Mouse (Mus musculus): ENCODE results near the gene Bak1. TPM values are rescaled to one million over a fixed set of nuclear protein-coding genes. Genes with fewer than 3 reads are reported as not detected.

The Bak1 gene
- total and polyA plus RNA-seq, 3 experiments, result 75.4 to 150 TPM; not detected in 1

GRCm38 (mm10) chr17:26997661-26998060 is 31.1 kb downstream of the Bak1 start:
- Histone ChIP-seq H3K9me3 (replicated peaks; ENCODE audit: insufficient read depth, low read length) (no peaks in the 10 kb centered on the region), H3K36me3 (ENCODE audit: control insufficient read depth in 1 of 2, insufficient read depth in 2 of 2, low read length in 2 of 2) (no peaks in the 10 kb centered on the region), H3K9ac (ENCODE audit: control insufficient read depth, low read depth, low read length, poor library complexity, severe bottlenecking) (no peak overlapping the region), H3K4me1 (ENCODE audit: control insufficient read depth in 1 of 2, insufficient read depth in 2 of 2, low read length in 2 of 2) (no peaks in the 10 kb centered on the region; a peak in 1 of 4 replicates), H3K79me2 (ENCODE audit: control insufficient read depth, insufficient read depth, low read length, poor library complexity) (no peaks in the 10 kb centered on the region), H3K27ac (ENCODE audit: control insufficient read depth, low read depth, low read length) (no peak overlapping the region), H3K4me3 (ENCODE audit: control insufficient read depth in 1 of 2, insufficient read depth in 1 of 2, low read depth in 2 of 2, low read length in 2 of 2) (no peak overlapping the region), H3K27me3 (ENCODE audit: control insufficient read depth in 1 of 2, insufficient read depth in 2 of 2, low read length in 2 of 2) (no peaks in the 10 kb centered on the region)
- TF ChIP-seq MAX (IDR thresholded peaks at IDR 0.05; ENCODE audit: low read length) (no peak), HCFC1 (IDR thresholded peaks at IDR 0.05; ENCODE audit: low read depth, low read length) (no peak), MAFK (IDR thresholded peaks at IDR 0.05; ENCODE audit: borderline replicate concordance, low read depth, low read length) (no peak), E2F4 (IDR thresholded peaks at IDR 0.05; ENCODE audit: borderline replicate concordance, low read depth, low read length) (no peak), POLR2AphosphoS5 (IDR thresholded peaks at IDR 0.05; ENCODE audit: borderline replicate concordance, low read depth, low read length) (no peak), MYC (IDR thresholded peaks at IDR 0.05; ENCODE audit: low read depth, low read length) (no peak), CHD1 (IDR thresholded peaks at IDR 0.05; ENCODE audit: low read depth, low read length) (no peak)
- no peak for DNase-seq (ENCODE audit: low read depth, low spot score)

GRCm38 (mm10) chr17:26995562-26995961 is 33.2 kb downstream of the Bak1 start:
- Histone ChIP-seq H3K27ac (ENCODE audit: control insufficient read depth, low read depth, low read length) (no peak overlapping the region), H3K4me1 (ENCODE audit: control insufficient read depth in 1 of 2, insufficient read depth in 2 of 2, low read length in 2 of 2) (no peaks in the 10 kb centered on the region; a peak in 2 of 4 replicates), H3K9ac (ENCODE audit: control insufficient read depth, low read depth, low read length, poor library complexity, severe bottlenecking) (no peak overlapping the region), H3K4me3 (ENCODE audit: control insufficient read depth in 1 of 2, insufficient read depth in 1 of 2, low read depth in 2 of 2, low read length in 2 of 2) (no peak overlapping the region), H3K27me3 (ENCODE audit: control insufficient read depth in 1 of 2, insufficient read depth in 2 of 2, low read length in 2 of 2) (no peaks in the 10 kb centered on the region), H3K79me2 (ENCODE audit: control insufficient read depth, insufficient read depth, low read length, poor library complexity) (no peaks in the 10 kb centered on the region), H3K9me3 (replicated peaks; ENCODE audit: insufficient read depth, low read length) (no peaks in the 10 kb centered on the region), H3K36me3 (ENCODE audit: control insufficient read depth in 1 of 2, insufficient read depth in 2 of 2, low read length in 2 of 2) (no peaks in the 10 kb centered on the region)
- TF ChIP-seq BHLHE40 (IDR thresholded peaks at IDR 0.05; ENCODE audit: borderline replicate concordance, low read depth, low read length), result peak; percentile 38; the same call in 1 of the 2 replicates
- no peak for TF ChIP-seq UBTF (IDR thresholded peaks at IDR 0.05; ENCODE audit: borderline replicate concordance, insufficient read depth, low read depth, low read length)
- no peak for DNase-seq (ENCODE audit: low read depth, low spot score)

GRCm38 (mm10) chr17:26995006-26995405 is 33.8 kb downstream of the Bak1 start:
- no peak for DNase-seq (ENCODE audit: low read depth, low spot score)
- Histone ChIP-seq H3K4me3 (ENCODE audit: control insufficient read depth in 1 of 2, insufficient read depth in 1 of 2, low read depth in 2 of 2, low read length in 2 of 2) (no peak overlapping the region), H3K79me2 (ENCODE audit: control insufficient read depth, insufficient read depth, low read length, poor library complexity) (no peaks in the 10 kb centered on the region), H3K9ac (ENCODE audit: control insufficient read depth, low read depth, low read length, poor library complexity, severe bottlenecking) (no peak overlapping the region), H3K36me3 (ENCODE audit: control insufficient read depth in 1 of 2, insufficient read depth in 2 of 2, low read length in 2 of 2) (no peaks in the 10 kb centered on the region), H3K27ac (ENCODE audit: control insufficient read depth, low read depth, low read length) (no peak overlapping the region), H3K9me3 (replicated peaks; ENCODE audit: insufficient read depth, low read length) (no peaks in the 10 kb centered on the region), H3K27me3 (ENCODE audit: control insufficient read depth in 1 of 2, insufficient read depth in 2 of 2, low read length in 2 of 2) (no peaks in the 10 kb centered on the region), H3K4me1 (ENCODE audit: control insufficient read depth in 1 of 2, insufficient read depth in 2 of 2, low read length in 2 of 2) (no peaks in the 10 kb centered on the region; a peak in 2 of 4 replicates)
- TF ChIP-seq MYC (IDR thresholded peaks at IDR 0.05; ENCODE audit: low read depth, low read length), result no peak

All from MEL (cell line).